ENCODE assay signal across 13 mouse cellular contexts in genomic region chr5:122672298-122672697, GRCm38 (mm10).
"Had no signal": no experiment of that assay in that cellular context is flagged by ENCODE, and none has a peak within 500 bp of the region (broad histone marks: within the 10 kb centered on the region; RNA-seq: fewer than 3 reads in every experiment).

No protein-coding gene starts in this region.

- H3K4me1 ChIP-seq: limb, embryonic 15.5 days; lung, embryonic 15.5 days; midbrain, embryonic 15.5 days had no signal

- H3K9me3 ChIP-seq: limb, embryonic 15.5 days; liver, embryonic 13.5 days; lung, embryonic 15.5 days; megakaryocyte, embryonic 14.5 days; midbrain, embryonic 15.5 days; neural tube, embryonic 13.5 days had no signal

- H3K4me3 ChIP-seq: limb, embryonic 15.5 days; liver, embryonic 13.5 days; lung, embryonic 15.5 days; megakaryocyte, embryonic 14.5 days; midbrain, embryonic 15.5 days; neural tube, embryonic 13.5 days had no signal

- H3K9ac ChIP-seq: limb, embryonic 15.5 days; liver, embryonic 13.5 days; liver, postnatal 0 days; lung, embryonic 15.5 days; midbrain, embryonic 15.5 days; neural tube, embryonic 13.5 days had no signal

- H3K36me3 ChIP-seq: limb, embryonic 15.5 days; liver, embryonic 13.5 days; lung, embryonic 15.5 days; midbrain, embryonic 15.5 days; neural tube, embryonic 13.5 days had no signal

- ATAC-seq: liver, postnatal 0 days; midbrain, embryonic 15.5 days had no signal

- H3K4me2 ChIP-seq: limb, embryonic 15.5 days; liver, embryonic 13.5 days; lung, embryonic 15.5 days; midbrain, embryonic 11.5 days; midbrain, embryonic 15.5 days; neural tube, embryonic 13.5 days had no signal

- H3K27me3 ChIP-seq: limb, embryonic 15.5 days; liver, embryonic 13.5 days; lung, embryonic 15.5 days; midbrain, embryonic 15.5 days; neural tube, embryonic 13.5 days had no signal

- DNase-seq: kidney, postnatal 10 days; liver, embryonic 13.5 days; liver, postnatal 0 days; lung, postnatal 14 days; retina, postnatal 1 day; right cerebral cortex, postnatal 25 days had no signal

- H3K27ac ChIP-seq: limb, embryonic 15.5 days; liver, embryonic 13.5 days; lung, embryonic 15.5 days; macrophage; midbrain, embryonic 15.5 days; neural tube, embryonic 13.5 days had no signal
